8 mouse cellular contexts compared by ENCODE assay signal in the genomic region with DNA sequence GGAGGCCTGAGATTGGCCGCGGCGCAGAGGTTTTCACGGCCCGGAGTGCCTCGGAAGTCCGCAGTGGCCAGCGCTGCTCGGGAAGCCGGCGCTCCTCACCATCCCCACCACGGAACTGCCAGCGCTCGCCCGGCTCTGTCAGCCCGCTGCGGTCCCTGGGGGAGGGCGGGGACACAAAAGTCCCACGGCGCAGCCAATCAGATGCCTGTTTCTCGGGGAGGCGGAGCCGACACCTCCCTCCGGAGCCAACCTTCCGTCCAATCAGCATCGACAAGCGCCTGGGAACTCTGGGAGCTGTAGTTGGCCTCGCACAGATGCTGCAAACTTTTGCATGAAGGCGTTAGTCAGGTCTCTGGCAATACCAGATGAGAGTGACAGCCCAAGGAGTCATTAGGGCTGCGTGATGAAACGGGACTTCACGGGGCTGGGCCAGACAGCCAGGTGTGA. TPM values are rescaled to one million over a fixed set of nuclear protein-coding genes. Genes with fewer than 3 reads are reported as not detected.
DNase-seq lines count a peak whose midpoint lies in the region; ATAC-seq and TF ChIP-seq lines count a peak whose summit lies in the region.

A gene (minus strand): TSS at position 150 of the 447 bp plus-strand sequence.

- peak within 1 kb of the TSS; percentile 77 for H3K9ac ChIP-seq in embryonic facial prominence, embryonic 13.5 days
- H3K9ac ChIP-seq in limb, embryonic 12.5 days (replicated peaks), result peak within 1 kb of the TSS; percentile 71
- peak within 1 kb of the TSS; percentile 72 for H3K9ac ChIP-seq in midbrain, embryonic 15.5 days

- under 1% methylated on average over 32 of the region's 32 CpGs for WGBS in embryonic facial prominence, embryonic 13.5 days
- under 1% methylated on average over 32 of the region's 32 CpGs for WGBS in kidney, adult 2 months
- WGBS in limb, embryonic 12.5 days, result under 1% methylated on average over 32 of the region's 32 CpGs
- under 1% methylated on average over 32 of the region's 32 CpGs for WGBS in midbrain, embryonic 15.5 days
- WGBS in spleen, adult 2 months, result under 1% methylated on average over 32 of the region's 32 CpGs

- peaks cover 29% of the 10 kb centered on the region for H3K4me1 ChIP-seq in embryonic facial prominence, embryonic 13.5 days
- peaks cover 17% of the 10 kb centered on the region; the same call in 1 of the 2 replicates for H3K4me1 ChIP-seq in kidney, adult 2 months (ENCODE audit: control insufficient read depth, insufficient read depth, low read length)
- H3K4me1 ChIP-seq in limb, embryonic 12.5 days (replicated peaks), result peaks cover 21% of the 10 kb centered on the region
- peaks cover 21% of the 10 kb centered on the region for H3K4me1 ChIP-seq in midbrain, embryonic 15.5 days
- H3K4me1 ChIP-seq in spleen, adult 2 months (ENCODE audit: control insufficient read depth, insufficient read depth, insufficient read length), result no peaks in the 10 kb centered on the region; the same call in 1 of the 2 replicates

- no peaks in the 10 kb centered on the region for H3K27me3 ChIP-seq in embryonic facial prominence, embryonic 13.5 days
- H3K27me3 ChIP-seq in kidney, adult 2 months (replicated peaks; ENCODE audit: control insufficient read depth, insufficient read depth, low read length), result no peaks in the 10 kb centered on the region
- H3K27me3 ChIP-seq in limb, embryonic 12.5 days, result no peaks in the 10 kb centered on the region; the same call in 1 of the 2 replicates
- peaks cover 9% of the 10 kb centered on the region for H3K27me3 ChIP-seq in midbrain, embryonic 15.5 days (replicated peaks)
- no peaks in the 10 kb centered on the region for H3K27me3 ChIP-seq in spleen, adult 2 months (ENCODE audit: control insufficient read depth, insufficient read depth, low read length)

- TF ChIP-seq POLR2A in kidney, adult 2 months (IDR thresholded peaks at IDR 0.05; ENCODE audit: low read depth, low read length), result peak; percentile 90
- peak; percentile 97 for TF ChIP-seq POLR2A in spleen, adult 2 months (IDR thresholded peaks at IDR 0.05; ENCODE audit: low read depth, low read length)

- peak within 1 kb of the TSS; percentile 87 for H3K4me2 ChIP-seq in embryonic facial prominence, embryonic 13.5 days
- peak within 1 kb of the TSS; percentile 86 for H3K4me2 ChIP-seq in limb, embryonic 12.5 days
- H3K4me2 ChIP-seq in midbrain, embryonic 15.5 days, result peak within 1 kb of the TSS; percentile 99

- H3K27ac ChIP-seq in embryonic facial prominence, embryonic 13.5 days, result peak within 1 kb of the TSS; percentile 79
- peak within 1 kb of the TSS; percentile 62 for H3K27ac ChIP-seq in kidney, adult 2 months (ENCODE audit: insufficient read depth, low read depth, low read length)
- peak within 1 kb of the TSS; percentile 81 for H3K27ac ChIP-seq in limb, embryonic 12.5 days
- H3K27ac ChIP-seq in midbrain, embryonic 15.5 days, result peak within 1 kb of the TSS; percentile 70
- H3K27ac ChIP-seq in spleen, adult 2 months (ENCODE audit: insufficient read depth, low read length), result peak within 1 kb of the TSS; percentile 31

- no peaks in the 10 kb centered on the region for H3K36me3 ChIP-seq in embryonic facial prominence, embryonic 13.5 days
- no peaks in the 10 kb centered on the region for H3K36me3 ChIP-seq in kidney, adult 2 months (ENCODE audit: control insufficient read depth, insufficient read depth, low read length)
- no peaks in the 10 kb centered on the region for H3K36me3 ChIP-seq in limb, embryonic 12.5 days
- no peaks in the 10 kb centered on the region for H3K36me3 ChIP-seq in midbrain, embryonic 15.5 days (replicated peaks)
- H3K36me3 ChIP-seq in spleen, adult 2 months (ENCODE audit: control insufficient read depth, insufficient read depth, low read length), result no peaks in the 10 kb centered on the region

- DNase-seq in 3134 (ENCODE audit: extremely low read depth, insufficient read length, low spot score), result peak; percentile 98
- DNase-seq in adrenal gland, postnatal 36 days, result peak; percentile 99
- DNase-seq in heart, adult 18-20 months, result peak; percentile 98 to 99
- peak; percentile 99 for DNase-seq in kidney, adult 2 months
- peak; percentile 95 to 98 for DNase-seq in spleen, adult 2 months (ENCODE audit: low read depth in 1 of 2, low spot score in 2 of 2)

- H3K4me3 ChIP-seq in embryonic facial prominence, embryonic 13.5 days, result peak within 1 kb of the TSS; percentile 84
- peak within 1 kb of the TSS; percentile 75 for H3K4me3 ChIP-seq in kidney, adult 2 months (ENCODE audit: insufficient read depth, low read depth, low read length)
- peak within 1 kb of the TSS; percentile 65 for H3K4me3 ChIP-seq in limb, embryonic 12.5 days (replicated peaks)
- H3K4me3 ChIP-seq in midbrain, embryonic 15.5 days, result peak within 1 kb of the TSS; percentile 76
- H3K4me3 ChIP-seq in spleen, adult 2 months (ENCODE audit: extremely low read depth, insufficient read depth, insufficient read length), result peak within 1 kb of the TSS; percentile 67

- TF ChIP-seq CTCF in kidney, adult 2 months (conservative IDR thresholded peaks at IDR 0.05; ENCODE audit: insufficient read depth, insufficient read length, low read depth, low read length), result no peak
- TF ChIP-seq CTCF in spleen, adult 2 months (IDR thresholded peaks at IDR 0.05; ENCODE audit: extremely low read depth, insufficient read depth, insufficient read length, insufficient replicate concordance), result no peak

- no peaks in the 10 kb centered on the region for H3K9me3 ChIP-seq in embryonic facial prominence, embryonic 13.5 days
- H3K9me3 ChIP-seq in limb, embryonic 12.5 days, result no peaks in the 10 kb centered on the region
- H3K9me3 ChIP-seq in midbrain, embryonic 15.5 days, result no peaks in the 10 kb centered on the region

- peak; percentile 87 for ATAC-seq in embryonic facial prominence, embryonic 13.5 days (ENCODE audit: insufficient number of reproducible peaks, insufficient read depth, low FRiP score, low TSS enrichment, low read depth)
- ATAC-seq in limb, embryonic 12.5 days (ENCODE audit: insufficient number of reproducible peaks, insufficient read depth, low FRiP score, low TSS enrichment, low read depth), result peak; percentile 86
- ATAC-seq in midbrain, embryonic 15.5 days (replicated peaks), result peak; percentile 95

RNA-seq across cellular contexts. Expression of the gene that starts here (rescaled TPM):
- 10 to 100 TPM; 12.9 to 24.8 TPM for total RNA-seq in adrenal gland, postnatal 36 days (2021)
- 8.7 and 9.0 TPM in 2 replicates for polyA plus RNA-seq in embryonic facial prominence, embryonic 13.5 days (2015; fragmentation: Nextera tagmentation; extraction: Ambion mirVana)
- 1 to 10 TPM; 2.8 TPM for total RNA-seq in heart, adult 18-20 months (2021)
- 26.7 and 29.4 TPM in 2 replicates for polyA plus RNA-seq in kidney, adult 2 months (2012; rRNA removed)
- 11.0 and 11.3 TPM in 2 replicates for polyA plus RNA-seq in limb, embryonic 12.5 days (2016; fragmentation: Nextera tagmentation; extraction: Ambion mirVana)
- 8.1 and 9.7 TPM in 2 replicates for polyA plus RNA-seq in midbrain, embryonic 15.5 days (2015; fragmentation: Nextera tagmentation; extraction: Ambion mirVana)
- polyA plus RNA-seq in spleen, adult 2 months (2012; rRNA removed), result 9.3 and 9.4 TPM in 2 replicates

Comparison
In these comparisons a context has a peak if more than half of its experiments do, and no peak if none do; other contexts are left out.
1. Peak in every context shown above with its lines: DNase-seq, ATAC-seq, H3K4me3 ChIP-seq and H3K27ac ChIP-seq.
2. H3K27ac ChIP-seq: peak in every context shown above with its lines; median percentile 81 in limb, embryonic 12.5 days; 79 in embryonic facial prominence, embryonic 13.5 days; 70 in midbrain, embryonic 15.5 days; 62 in kidney, adult 2 months; 31 in spleen, adult 2 months.